Mouse (Mus musculus) erythroid progenitor cell, adult 5-6 weeks (primary cell): ENCODE measurements around the gene Adprhl2. TPM values are rescaled to one million over a fixed set of nuclear protein-coding genes. Genes with fewer than 3 reads are reported as not detected.

Experiments used
- ATAC-seq: replicated peaks from 2 replicates; pipeline ENCODE4 v1.8.0; 2016; ENCODE audit warnings: moderate number of reproducible peaks, mild to moderate bottlenecking, moderate TSS enrichment, inconsistent platforms; ENCODE audit not compliant: poor library complexity, low FRiP score, severe bottlenecking
- total RNA-seq, 2 experiments: library from RNA; stranded (forward) in 1 of 2; stranded (reverse) in 1 of 2; fragments of 150-400 nt in 1 of 2; fragments of 186-747, 209-891 nt in 1 of 2; gene quantifications; 2 replicates each; pipeline versions ENCODE4 v1.2.3 to v1.2.4; 2015 to 2017; ENCODE audit warnings: low replicate concordance in 2 of 2

Adprhl2 gene
- total RNA-seq (2015; ENCODE audit: low replicate concordance) = 2.2 TPM in 1 of 2 replicates, not detected in the other
- 4.7 and 5.5 TPM in 2 replicates for total RNA-seq (2017; ENCODE audit: low replicate concordance)

DNA sequence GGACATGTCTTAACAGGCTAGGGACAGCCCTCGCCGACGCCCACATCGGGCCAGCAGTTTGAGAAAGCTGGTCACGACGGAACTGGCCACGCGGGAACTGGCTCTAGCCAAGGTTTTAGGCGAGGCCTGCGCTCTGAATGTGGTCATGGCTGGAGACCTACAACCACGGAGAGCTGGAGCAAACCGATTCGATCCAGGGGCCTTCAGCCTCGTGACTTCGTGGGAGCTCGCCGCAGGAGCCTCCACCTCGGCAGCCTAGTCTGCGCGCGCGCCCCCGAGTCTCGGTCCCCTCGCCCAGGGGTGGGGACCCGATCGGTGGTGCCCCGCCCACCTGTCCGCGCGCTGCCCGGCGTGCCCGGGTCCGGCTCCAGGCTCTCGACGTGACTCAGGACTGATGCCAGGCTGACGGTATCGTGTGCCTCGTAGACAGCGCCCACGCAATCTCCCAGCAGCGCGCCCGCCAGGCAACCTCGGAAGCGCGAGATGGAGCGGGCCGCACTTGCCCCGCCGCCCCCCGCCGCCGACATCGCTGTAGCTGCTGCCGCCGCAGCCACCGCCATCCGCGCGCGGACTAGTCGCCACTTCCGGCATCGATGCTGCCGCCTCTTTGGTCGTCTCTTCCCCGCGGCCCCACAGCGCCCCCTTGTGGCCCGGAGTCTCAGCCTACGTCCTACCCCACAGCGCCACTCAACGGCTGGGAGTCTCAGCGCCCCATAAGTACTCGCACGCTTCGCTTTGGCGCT, at the start of gene Adprhl2:
Adprhl2 (minus strand) TSS at position 593 of the 743 bp plus-strand sequence.
- ATAC-seq = peak; percentile 93

DNA sequence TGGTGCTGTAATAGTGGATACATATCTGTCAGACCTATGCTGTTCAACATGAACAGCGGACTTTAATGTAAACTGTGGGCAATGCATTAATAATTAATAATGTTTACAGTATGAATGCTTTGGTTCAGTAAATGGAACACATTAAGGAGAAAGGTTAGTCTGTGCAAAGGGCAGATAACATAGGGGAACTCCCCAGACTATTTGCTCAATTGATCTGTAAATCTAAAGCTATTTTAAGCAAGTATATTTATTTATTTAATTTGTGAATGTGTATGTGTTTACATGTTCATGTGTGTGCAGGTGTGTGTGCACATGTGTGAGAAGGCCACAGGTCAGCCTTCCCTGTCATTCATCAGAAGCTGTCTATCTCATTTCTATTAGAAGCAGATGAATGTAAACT, 38.6 kb upstream of the Adprhl2 start:
- ATAC-seq = no peak

DNA sequence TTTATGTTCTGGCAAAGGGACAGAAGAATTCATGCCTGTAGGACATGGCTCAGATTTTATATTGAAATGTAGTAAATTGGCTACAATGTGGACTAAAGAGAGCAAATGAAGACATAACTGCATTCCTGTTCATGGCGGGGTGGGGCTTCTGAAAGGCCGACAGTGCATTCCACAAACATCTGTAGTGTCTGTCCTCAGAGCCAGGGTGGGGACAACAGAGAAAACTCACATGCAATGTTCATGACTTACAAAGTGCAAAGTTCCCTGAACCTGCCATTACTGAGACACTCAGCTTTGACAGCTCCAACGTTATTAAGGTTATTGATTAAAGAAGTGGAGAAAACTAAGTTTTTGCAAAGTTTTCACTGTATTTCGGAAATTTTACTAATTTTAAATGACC, 21.9 kb upstream of the Adprhl2 start:
- no peak for ATAC-seq

DNA sequence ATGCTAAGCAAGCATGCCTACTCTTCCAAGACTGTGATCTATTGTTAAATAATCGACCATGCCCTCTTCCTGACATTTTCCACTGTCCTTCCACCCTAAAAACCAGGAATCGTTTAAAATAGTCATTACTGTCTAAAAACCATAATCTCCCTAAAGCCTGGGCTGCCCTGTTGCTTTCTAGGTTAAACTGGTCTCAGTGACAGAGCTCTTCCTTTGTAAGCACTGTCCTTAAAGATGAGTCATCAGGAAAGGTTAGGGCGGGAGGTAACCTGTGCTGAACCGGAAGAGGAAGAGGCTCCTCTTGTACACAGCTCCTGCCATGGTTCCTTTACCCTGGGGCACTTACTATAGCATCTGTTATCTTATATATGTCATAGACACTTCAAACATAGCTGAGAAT, 18.0 kb upstream of the Adprhl2 start:
- ATAC-seq = no peak

DNA sequence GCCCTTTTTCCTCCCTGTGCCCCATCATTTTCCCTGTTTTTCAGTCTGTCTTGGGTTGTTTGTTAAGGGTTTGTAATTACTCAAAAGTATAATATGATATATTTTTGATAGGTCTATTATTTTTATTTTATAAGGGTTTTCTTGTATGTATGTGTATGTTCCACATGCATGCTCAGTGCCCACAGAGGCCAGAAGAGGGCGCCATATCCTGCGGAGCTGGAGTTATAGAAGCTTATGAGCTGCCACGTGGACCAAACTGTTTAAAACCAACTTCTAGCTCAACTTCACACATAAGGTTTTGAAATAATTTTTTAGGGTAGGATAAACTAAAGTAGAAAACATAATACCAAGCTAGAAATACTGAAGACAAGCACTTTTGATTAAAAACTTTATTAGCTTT, 10.9 kb upstream of the Adprhl2 start:
- no peak for ATAC-seq

DNA sequence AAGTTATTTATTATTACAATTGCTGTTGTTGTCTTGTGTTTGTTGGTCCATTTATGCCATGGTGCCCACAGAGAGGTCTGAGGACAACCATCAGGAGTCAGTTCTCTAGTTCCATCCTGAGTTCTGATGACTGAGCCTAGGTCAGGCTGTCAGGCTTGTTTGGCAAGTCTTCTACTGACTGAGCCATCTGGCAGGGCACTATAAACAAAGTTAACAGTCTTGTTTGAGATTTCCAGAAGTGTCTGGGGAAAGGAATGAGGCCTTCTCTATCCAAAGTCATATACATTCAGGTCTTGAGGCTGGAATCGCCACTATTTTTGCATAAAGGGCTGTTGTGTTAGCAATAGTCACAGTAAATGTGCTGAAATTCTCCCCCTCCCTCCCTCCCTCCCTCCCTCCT, 10.2 kb upstream of the Adprhl2 start:
- no peak for ATAC-seq

DNA sequence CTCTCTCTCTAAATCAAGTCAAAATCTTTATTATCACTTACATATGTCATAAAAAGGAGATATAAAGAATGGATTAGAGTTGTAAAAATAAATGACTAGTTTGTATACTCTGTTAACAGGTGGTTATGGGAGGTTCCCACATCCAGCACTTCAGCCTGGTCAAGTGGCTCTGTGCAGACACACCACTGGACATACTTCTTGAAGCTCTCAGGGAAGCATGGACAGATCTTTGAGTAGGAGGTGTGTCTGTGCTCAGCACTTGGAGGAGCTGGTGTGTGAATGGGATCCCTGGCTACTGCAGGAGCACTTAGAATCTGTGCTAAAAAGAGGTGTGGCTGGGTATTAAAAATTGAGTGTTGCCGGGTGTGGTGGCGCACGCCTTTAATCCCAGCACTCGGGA, 8.8 kb upstream of the Adprhl2 start:
- ATAC-seq = no peak

DNA sequence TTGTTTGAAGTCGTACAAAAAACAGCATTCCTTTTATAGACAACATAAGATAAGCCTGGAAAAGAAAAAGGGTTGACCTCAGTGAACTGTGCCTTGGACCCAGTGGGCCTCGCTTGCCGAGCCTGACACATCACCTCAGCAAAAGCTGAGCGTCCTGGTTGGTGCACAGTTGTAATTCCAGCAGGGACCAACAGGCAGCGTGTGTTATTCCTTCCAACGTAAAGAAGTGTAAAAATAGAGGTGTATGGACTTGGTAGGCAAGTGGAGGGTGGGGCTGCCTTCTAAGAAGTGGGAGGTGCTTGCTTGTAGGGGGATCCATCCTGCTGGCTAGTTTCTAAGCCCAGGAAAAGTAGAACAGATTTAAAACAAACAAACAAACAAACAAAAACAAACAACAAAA, 4.5 kb upstream of the Adprhl2 start:
- no peak for ATAC-seq

DNA sequence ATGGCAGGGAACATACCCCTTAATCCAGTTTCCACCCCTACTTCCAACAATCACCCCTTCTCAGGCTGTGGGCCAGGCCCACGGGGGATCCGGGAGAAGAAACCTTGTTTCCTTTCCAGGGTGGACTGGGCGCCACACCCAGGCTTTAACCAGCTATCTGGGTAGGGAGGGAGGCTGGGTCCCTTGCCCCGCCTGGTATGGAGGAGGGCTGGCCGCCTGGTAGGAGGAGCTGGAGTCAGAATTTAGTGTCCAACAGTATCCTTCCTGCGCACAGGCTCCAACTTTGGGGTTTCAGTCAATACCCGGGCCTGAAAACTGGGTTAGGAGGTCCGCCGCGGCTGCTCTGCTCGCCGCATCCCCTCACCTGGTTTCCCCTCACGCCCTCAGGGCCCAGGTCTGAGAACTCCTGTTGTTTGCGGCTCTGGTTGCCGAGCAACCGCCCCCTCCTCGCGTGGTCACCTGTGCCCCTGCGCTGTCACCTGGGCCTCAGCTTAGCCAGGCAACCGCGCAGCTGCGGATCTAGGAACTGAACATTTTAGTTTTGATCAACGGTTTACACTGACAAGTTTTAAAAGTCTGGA, 3.9 kb upstream of the Adprhl2 start, which contains the start of gene Tekt2:
Tekt2 (minus strand) TSS at position 408 of the 581 bp plus-strand sequence.
- ATAC-seq = no peak

DNA sequence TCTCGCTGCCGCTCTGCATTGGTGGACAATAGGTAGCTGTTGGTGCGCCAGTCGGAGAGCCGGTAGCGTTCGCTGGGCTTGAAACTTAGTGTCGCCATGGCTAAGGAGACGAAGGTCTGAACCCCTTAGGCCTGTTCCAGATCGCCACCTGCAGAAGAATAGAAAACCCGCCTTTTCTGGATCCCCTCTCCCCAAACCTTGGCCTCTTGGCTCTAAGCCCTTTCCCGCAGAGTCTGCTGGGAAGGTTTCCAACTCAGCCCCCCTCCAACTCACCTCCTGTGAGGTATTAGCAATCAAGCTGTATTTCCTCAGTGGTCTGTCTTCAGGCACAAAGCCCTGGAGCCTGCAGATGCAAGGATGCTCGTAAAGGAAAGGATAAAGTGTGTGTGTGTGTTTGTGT, 3.4 kb upstream of the Adprhl2 start:
- ATAC-seq = no peak

DNA sequence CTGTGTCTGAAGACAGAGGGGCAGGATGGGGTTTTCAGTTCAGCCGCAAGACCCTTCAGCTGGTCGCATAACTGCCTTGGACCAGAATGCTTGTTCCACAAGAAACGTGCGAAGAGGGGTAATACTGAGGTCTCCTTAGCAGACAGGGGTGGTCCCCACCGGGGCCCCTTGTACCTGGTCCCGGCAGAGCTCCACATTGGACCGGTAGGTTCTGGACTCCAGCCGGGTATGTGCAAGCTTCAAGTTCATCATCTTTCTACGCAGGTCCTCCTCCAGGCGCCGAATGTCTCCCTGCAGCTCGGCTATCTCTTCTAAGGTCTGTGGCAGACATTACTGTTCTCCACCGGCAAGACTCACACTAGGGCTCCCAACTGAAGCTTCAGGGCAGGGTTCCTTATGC, 1.1 kb upstream of the Adprhl2 start:
- ATAC-seq = no peak

DNA sequence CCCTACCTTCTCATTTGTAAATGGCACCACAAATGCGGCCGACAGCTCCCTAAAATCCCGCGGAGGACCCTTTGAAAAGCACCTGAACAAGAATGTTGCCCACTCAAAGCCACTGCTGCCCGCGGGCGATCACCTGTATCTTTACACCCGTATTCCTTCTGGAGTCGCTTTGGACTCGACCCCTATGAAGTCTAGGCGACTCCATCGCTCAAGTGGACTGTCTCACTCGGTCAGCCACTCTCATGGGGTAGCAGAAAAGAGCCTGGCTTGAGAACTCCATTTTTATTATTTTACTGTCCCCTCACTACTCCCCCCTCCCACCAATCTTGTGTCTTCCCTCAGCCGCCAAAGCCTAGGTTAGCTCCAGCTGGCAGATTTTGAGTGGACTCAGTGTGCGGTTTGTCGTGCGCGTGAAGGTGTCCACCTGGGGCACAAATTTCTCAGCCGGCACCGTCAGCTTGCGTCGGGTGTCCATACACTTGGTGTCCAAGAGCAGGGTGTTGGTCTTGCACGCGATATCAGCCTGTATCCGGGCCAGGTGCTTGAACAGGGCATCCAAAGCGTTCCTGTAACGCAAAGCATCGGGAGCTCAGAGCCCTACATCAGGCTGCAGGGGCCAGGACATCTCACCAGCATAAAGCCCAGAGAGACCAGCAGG, 480 bp upstream of the Adprhl2 start:
- ATAC-seq = no peak

DNA sequence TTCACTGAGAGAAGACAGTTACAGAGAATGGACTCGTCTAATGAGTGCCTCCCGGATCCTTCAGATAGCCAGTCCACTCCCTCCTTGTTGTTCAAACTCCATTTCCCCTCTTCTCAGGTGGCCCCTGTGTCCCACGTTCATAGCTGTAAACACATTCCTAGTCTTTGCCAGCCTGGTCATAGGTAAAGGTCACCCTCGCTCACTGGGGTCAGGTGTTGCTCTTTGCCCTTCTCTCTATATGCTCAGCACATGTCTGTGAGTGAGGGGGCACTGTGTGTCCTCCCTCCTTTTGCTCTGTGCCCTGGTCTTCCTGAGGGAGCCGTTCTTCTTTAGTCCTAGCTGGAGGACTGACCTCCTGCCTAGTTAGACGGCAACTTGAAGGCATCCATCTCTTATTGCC, 1.7 kb downstream of the Adprhl2 start:
- ATAC-seq = no peak

DNA sequence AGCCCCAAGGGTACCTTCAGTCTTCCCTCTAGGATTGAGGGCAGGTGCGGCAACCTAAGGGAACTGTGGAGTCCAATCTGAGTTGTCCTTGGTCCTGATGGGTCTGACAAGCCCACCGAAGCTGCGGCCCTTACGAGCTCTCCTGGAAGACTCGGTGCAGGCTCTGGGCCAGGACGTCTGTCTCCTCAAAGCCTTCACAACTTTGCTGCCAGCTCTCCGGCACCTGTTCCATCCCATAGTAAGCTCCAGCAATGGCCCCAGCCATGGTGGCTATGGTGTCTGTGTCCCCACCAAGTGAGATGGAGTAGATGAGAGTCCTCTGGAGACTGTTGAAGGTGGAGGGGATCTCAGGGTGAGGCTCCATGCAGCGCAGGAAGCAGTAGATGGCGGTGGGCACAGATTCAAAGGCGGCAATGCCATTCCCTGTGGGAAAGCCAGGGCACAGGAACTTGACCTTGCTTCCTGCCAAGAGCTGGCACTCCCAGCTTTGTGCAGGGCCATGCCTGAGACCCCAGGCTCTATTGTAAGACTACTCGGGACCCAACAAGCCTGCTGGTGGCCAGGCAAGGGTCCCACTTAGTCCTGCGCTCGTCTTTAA, 5.0 kb downstream of the Adprhl2 start:
- ATAC-seq = no peak

DNA sequence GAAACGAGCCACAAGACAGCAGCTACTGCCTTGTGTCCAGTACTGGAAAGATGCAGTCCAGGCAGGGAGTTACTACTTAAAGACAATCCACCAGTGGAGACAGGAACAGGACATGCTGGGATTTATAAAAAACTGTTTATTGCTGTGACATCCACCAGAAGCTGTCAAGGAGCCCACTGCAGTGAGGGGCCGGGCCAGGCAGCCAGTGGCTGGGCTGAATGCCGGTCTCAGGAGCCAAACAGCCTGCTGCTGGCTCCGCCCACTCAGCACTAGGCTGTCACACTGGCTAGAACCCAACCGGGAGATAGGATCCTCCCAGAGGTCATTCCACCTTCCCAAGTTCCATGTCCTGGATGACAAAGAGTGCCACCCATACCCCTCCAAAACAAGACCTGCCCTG, 5.6 kb downstream of the Adprhl2 start:
- ATAC-seq = no peak

DNA sequence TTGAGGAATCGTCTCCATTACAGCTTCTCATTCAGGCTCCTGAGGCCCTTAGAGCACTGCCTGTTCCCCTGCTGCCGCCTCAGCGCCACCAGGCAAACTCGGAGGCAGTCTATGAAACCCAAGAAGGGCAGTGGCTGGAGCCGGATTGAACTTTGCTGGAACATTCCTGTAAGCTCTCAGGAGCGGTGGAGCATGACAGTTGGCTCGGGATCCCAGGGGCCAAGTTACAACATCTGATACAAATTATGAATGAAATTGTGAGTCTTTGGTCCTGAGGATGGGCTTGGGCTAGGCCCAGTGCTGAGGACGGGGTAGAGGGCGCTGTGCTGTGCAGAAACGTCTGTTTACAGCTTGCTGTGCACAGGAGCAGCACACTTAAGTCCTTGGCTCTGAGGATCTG, 7.1 kb downstream of the Adprhl2 start:
- ATAC-seq = no peak

DNA sequence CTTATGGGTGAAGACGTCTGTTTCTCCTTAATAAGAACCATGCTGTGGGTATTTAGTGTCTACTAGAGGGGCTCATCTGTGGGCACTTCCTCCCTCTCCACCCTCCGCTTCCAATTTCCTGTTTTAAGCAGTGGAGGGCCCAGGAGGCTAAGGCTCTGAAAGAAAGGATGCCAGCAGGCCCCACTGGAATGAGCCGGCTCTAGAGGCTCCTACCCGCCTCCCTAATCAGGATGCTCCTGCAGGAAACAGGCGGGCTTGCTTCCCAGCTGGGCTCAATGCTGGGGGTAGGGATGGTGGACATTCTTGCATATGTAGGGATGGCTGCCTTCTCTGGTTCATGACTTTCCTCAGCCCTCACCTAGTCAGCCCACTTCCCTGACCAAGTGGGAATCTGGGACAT, 8.3 kb downstream of the Adprhl2 start:
- ATAC-seq = no peak

DNA sequence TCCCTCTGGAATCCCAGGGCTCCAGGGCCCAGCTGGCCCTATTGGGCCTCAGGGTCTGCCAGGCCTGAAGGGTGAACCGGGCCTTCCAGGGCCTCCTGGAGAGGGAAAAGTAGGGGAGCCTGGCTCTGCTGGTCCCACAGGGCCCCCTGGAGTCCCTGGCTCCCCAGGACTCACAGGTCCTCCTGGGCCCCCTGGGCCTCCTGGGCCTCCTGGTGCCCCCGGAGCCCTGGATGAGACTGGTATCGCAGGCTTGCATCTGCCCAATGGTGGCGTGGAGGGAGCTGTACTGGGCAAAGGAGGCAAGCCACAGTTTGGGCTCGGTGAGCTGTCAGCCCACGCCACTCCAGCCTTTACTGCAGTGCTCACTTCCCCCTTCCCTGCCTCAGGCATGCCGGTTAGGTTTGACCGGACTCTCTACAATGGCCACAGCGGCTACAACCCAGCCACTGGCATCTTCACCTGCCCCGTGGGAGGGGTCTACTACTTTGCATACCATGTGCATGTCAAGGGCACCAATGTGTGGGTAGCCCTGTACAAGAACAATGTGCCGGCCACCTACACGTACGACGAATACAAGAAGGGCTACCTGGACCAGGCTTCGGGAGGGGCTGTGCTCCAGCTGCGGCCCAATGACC, 9.8 kb downstream of the Adprhl2 start:
- ATAC-seq = no peak

DNA sequence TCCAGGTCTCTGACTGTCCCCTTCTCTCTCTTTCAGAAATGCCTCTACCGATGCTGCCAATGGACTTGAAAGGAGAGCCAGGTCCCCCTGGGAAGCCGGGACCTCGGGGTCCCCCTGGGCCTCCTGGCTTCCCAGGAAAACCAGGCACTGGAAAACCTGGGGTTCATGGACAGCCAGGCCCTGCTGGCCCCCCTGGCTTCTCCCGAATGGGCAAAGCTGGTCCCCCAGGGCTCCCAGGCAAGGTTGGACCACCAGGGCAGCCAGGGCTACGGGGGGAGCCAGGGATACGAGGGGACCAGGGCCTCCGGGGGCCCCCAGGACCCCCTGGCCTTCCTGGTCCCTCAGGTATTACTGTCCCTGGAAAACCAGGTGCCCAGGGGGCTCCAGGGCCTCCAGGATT, 11.2 kb downstream of the Adprhl2 start:
- ATAC-seq = no peak

DNA sequence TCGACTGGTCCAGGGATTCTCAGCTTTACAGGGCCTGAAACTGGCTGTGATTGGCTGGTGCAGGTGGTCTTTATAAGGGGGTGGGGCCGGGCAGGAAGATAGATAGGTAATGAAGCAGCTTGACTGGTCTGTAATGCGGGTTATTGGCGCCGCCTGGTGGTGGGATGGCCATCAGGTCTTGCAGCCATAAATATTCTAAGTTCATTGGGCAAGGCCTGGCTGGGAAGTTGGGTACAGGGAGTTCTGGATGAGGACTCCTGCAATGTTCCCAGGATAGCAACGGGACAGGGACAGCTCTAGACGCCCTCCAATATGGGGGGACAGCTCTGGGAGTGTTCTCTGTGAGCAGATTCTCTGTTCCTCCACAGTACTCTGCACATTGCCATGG, 11.6 kb downstream of the Adprhl2 start:
- no peak for ATAC-seq
